Mouse (Mus musculus): Measurements from ENCODE around the gene Sidt1. TPM values are rescaled to one million over a fixed set of nuclear protein-coding genes. Genes with fewer than 3 reads are reported as not detected.

Gene Sidt1
- polyA plus RNA-seq, 1 experiment = 0.96 TPM

GRCm38 (mm10) chr16:44252735-44253134 lies 80.3 kb downstream of the Sidt1 start:
- DNase-seq (ENCODE audit: low read depth) = no peak

GRCm38 (mm10) chr16:44249985-44250384 lies 83.0 kb downstream of the Sidt1 start:
- no peak for DNase-seq (ENCODE audit: low read depth)

DNA sequence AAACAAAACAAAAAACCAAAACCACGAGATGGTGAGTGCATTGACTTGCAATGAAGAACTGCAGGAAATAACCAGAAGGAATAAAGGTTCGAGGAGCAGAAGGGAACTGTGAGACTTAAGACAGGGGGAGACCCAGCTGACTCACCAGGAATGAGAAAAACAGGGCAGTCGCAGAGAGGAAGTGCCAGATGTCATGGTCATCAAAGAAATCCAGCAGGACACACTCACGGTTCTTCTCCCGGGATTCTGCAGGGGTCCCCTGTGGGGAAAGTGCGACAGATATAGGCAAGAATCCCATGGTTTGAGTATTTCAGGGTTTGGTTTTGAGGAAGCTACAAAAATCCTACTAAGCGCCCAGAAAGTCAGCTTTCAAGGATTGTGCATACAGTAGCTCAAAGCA lies 89.7 kb downstream of the Sidt1 start:
- no peak for DNase-seq (ENCODE audit: low read depth)

- no peak for DNase-seq (ENCODE audit: low read depth)
Measured at GRCm38 (mm10) chr16:44242633-44243032, 90.4 kb downstream of the Sidt1 start.

DNA sequence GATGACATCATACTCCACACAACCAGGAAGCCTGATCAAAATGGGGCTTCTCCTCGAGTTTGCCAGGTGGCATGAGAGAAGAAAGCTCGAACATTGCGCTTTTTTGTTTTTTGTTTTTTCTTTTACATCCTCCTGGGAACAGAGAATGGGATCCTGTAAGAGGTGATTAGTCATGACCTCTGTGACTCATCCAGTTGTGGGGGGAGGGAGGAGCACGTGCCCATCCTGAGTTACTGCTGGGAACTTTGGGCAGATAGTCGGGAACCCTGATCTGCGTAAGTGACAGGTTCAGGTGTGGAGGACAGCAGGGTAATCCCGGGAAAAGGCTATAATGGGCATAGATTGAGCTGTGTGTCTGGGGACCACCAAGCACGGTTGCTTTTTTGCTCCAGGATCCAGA lies 92.6 kb downstream of the Sidt1 start:
- DNase-seq (ENCODE audit: low read depth) = no peak

- DNase-seq (ENCODE audit: low read depth) = no peak
Measured at GRCm38 (mm10) chr16:44238835-44239263, 94.1 kb downstream of the Sidt1 start.

GRCm38 (mm10) chr16:44237836-44238235 lies 95.2 kb downstream of the Sidt1 start:
- DNase-seq (ENCODE audit: low read depth) = no peak

- DNase-seq (ENCODE audit: low read depth) = no peak
Measured at GRCm38 (mm10) chr16:44233019-44233418, 100.0 kb downstream of the Sidt1 start.

GRCm38 (mm10) chr16:44226706-44227291 lies 106.2 kb downstream of the Sidt1 start:
- no peak for DNase-seq (ENCODE audit: low read depth)

DNA sequence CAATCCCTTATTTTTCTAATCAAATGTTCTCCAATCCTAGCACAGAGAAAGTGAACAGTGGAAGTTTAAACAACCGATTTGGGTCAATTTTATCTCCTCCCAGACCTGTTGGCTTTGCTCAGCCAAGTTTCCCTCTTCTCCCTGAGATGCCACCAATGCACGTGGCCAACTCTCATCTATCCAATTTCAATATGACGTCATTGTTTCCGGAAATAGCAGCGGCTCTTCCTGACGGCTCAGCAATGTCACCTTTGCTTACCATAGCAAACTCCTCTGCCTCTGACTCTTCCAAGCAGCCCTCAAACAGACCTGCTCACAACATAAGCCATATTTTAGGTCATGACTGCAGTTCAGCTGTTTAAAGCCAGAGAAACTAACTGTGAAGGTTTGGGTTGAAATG lies 111.5 kb downstream of the Sidt1 start:
- no peak for DNase-seq (ENCODE audit: low read depth)

DNA sequence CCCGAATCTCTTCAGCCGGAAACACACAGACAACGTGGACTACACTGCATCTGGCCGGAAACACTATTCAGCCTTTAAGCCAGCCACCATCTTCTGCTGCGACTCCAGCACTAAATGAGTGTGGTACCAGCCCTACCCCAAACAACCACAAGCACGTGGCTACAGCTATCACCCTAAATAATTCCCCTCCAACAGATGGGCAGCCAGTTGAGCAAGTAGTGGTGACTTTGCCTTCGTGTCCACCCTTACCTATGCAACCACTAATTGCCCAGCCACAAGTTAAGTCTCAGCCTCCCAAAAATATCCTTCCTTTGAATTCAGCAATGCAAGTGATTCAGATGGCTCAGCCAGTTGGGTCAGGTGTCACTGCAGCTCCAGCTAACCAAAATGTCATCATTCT lies 116.6 kb downstream of the Sidt1 start:
- DNase-seq (ENCODE audit: low read depth) = no peak

DNA sequence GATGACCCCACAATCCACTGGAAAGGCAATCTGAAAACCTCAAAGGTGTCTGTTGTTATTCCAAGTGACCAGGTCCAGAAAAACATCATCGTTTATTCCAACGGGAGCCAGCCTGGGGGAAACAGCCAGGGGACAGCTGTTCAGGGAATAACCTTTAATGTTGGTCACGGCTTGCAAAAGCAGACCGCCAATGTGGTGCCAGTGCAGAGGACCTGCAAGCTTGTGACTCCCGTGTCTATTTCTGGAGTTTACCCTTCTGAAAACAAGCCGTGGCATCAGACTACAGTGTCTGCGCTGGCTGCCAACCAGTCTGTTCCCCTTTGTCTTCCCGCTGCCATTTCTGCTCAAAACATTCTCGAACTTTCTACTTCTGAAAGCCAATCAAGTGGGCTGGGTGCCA lies 117.5 kb downstream of the Sidt1 start:
- DNase-seq (ENCODE audit: low read depth) = no peak

- no peak for DNase-seq (ENCODE audit: low read depth)
Measured at GRCm38 (mm10) chr16:44212703-44213102, 120.3 kb downstream of the Sidt1 start.

GRCm38 (mm10) chr16:44211054-44211414 lies 122.0 kb downstream of the Sidt1 start:
- DNase-seq (ENCODE audit: low read depth) = no peak

GRCm38 (mm10) chr16:44210156-44211053 lies 122.6 kb downstream of the Sidt1 start:
- no peak for DNase-seq (ENCODE audit: low read depth)

DNA sequence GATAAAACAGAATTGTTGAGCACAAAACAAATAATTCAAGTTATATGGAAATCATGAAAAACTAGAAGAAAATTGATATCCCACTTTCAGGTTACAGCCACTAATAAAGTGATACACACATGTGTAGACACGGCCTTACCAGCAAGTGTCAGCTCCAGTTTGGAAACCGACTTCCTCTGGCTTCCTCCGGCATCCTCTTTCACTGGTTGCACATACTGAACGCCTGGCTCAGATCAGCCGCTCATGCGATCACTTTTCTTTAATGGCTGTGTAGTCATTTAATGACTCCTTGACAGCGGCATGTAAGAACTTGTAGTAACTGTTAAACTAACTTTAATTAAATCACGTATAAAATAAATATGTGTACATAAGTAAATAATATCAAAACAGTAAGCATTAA lies 127.0 kb downstream of the Sidt1 start:
- DNase-seq (ENCODE audit: low read depth) = no peak

DNA sequence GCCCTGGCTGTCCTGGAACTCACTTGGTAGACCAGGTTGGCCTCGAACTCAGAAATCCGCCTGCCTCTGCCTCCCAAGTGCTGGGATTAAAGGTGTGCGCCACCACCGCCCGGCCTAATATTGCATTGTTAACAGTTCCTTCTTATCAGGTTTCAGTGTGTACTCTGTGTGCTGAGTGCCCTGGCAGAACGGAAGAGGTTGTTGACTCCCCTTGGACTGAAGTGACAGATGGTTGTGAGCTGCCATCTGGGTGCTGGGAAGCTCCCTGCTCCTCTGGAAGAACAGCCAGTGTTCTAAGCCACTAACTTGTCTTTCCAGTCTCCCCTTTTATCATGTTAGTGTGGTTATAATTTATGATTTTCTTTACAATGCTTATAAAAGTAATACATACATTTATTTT lies 128.7 kb downstream of the Sidt1 start:
- no peak for DNase-seq (ENCODE audit: low read depth)

DNA sequence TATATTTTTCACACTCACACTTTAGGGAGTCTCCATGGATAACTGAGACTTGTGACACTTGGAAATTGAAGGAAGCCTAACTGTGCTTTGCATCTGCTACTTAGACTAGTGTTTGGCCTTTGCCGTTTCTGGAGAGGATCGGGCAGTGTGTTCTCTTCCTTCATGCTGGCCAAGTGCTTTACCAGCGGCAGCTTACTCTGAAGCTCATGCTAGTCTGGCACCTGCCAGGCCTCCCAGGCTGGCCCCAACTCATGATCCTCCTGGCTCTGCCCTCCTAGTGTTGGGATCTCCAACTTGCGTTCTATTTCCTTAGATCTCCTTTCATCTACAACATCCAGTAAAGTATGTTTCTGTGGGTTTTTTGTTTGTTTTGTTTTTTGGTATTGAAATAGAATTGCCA lies 132.8 kb downstream of the Sidt1 start:
- no peak for DNase-seq (ENCODE audit: low read depth)

DNA sequence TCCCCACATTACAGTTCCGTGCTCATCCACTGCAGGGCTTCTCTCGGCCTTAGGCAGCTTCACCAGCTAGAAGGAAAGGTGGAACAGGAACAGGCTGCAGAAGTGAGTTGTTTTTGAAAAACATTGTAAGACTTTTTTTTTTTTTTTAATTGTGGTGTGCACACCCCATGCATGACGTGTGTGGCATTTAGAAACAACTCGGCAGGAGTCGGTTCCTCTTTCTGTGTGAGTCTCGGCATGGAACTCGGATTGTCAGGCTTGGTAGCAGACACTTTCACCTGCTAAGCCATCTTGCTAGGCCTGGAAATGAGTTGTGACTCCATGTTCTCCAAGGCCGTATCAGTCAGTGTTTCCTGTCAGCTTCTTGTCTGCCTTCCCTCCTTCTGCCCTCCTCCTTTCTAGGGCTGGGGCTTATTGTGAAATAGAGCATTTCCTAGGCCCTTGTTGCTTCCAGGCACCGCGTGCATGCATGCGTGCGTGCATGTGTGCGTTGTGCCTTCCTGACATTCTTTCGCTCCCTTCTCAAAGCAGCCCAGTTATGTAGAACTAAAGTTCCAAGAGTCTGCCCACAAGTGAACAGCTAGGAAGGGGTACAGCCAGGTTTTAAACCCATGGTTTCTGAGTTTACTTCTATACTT lies 133.8 kb downstream of the Sidt1 start:
- no peak for DNase-seq (ENCODE audit: low read depth)

- no peak for DNase-seq (ENCODE audit: low read depth)
Measured at GRCm38 (mm10) chr16:44190968-44191367, 142.0 kb downstream of the Sidt1 start.
